Mouse (Mus musculus) embryonic facial prominence, embryonic 12.5 days (tissue): ENCODE data around the gene Thada. TPM values are rescaled to one million over a fixed set of nuclear protein-coding genes. Genes with fewer than 3 reads are reported as not detected.
A peak's percentile ranks its signal among the peaks of the same experiment; 100 is the strongest.

Experiments
- ATAC-seq: fragments of 200-750 bp; cut with Nextera tagmentation; 2 replicates; pipeline ENCODE4 v1.8.0; 2017; ENCODE audit not compliant: insufficient number of reproducible peaks, insufficient read depth, low FRiP score, low TSS enrichment
- H3K27ac ChIP-seq: fragments of 300-500 bp; sonication (generic); 2 replicates; pipeline ENCODE4 v1.5.1; 2016; ENCODE audit warnings: mild to moderate bottlenecking
- H3K27me3 ChIP-seq: fragments of 300-500 bp; sonication (generic); 2 replicates; pipeline ENCODE4 v1.6.1; 2016; ENCODE audit warnings: mild to moderate bottlenecking, moderate library complexity
- H3K36me3 ChIP-seq: fragments of 300-500 bp; sonication (generic); 2 replicates; pipeline ENCODE4 v1.6.1; 2016; ENCODE audit warnings: mild to moderate bottlenecking
- H3K4me1 ChIP-seq: fragments of 300-500 bp; sonication (generic); 2 replicates; pipeline ENCODE4 v1.6.1; 2016
- H3K4me2 ChIP-seq: fragments of 300-500 bp; sonication (generic); replicated peaks from 2 replicates; pipeline ENCODE4 v1.6.1; 2016; ENCODE audit warnings: mild to moderate bottlenecking, moderate library complexity
- H3K4me3 ChIP-seq: fragments of 300-500 bp; sonication (generic); 2 replicates; pipeline ENCODE4 v1.5.1; 2016; ENCODE audit warnings: mild to moderate bottlenecking
- H3K9ac ChIP-seq: fragments of 300-500 bp; sonication (generic); 2 replicates; pipeline ENCODE4 v1.6.1; 2016; ENCODE audit warnings: mild to moderate bottlenecking, moderate library complexity
- H3K9me3 ChIP-seq: fragments of 300-500 bp; sonication (generic); 2 replicates; pipeline ENCODE4 v1.6.1; 2016; ENCODE audit warnings: mild to moderate bottlenecking, moderate library complexity
- WGBS: fragments of 180-500 bp; shearing (Covaris S2); methylation state at CpG from one replicate; pipeline ENCODE4 v1.1.7; 2016; 5-methylcytosine and 5-hydroxymethylcytosine counted together
- polyA plus RNA-seq: library from polyadenylated mRNA; unstranded; fragments of >200 nt; fragmentation: Nextera tagmentation; extraction: Ambion mirVana; gene quantifications from 2 replicates; pipeline ENCODE4 v1.2.1, GENCODE M21; 2016

The Thada gene
- polyA plus RNA-seq, 1 experiment from 2014 or later: 10.2 TPM

DNA sequence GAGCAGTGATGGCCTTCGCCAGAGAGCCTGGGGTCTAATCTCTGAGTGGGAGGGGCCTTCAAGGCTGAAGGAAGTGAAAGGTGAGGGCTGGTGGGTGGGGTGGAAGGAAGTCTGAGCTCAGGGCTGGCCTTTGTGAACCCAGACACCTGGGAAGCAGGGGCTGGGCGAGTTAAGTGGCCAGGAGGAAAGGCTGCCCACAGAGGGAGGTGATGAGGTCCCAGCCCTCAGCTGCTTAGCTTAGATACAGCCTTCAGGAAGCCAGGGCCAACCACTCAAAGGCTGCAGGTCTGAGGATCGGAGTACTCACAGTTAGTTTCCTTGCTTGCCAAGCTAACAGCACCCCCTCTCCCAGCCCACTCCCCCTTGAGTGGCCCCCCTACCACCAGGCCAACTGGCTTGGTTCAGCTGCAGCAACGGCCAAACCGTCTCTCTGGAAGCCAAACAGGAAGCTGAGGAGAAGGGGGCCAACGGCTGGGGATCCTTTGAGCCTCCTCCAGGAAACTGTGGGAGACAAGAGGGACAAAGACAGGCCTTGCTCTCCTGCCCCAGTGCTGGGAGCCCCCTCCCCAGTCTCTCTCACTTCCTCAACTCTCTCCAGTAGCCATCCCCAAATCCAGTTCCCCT lies 304.7 kb downstream of the Thada start:
- H3K4me1 ChIP-seq: peaks cover 12% of the 10 kb centered on the region
- 29% methylated on average over 6 of the region's 6 CpGs for WGBS
- no peaks in the 10 kb centered on the region for H3K36me3 ChIP-seq
- 0 out of 2 replicates have a peak, but pooled peaks cover 7% of the 10 kb centered on the region for H3K27me3 ChIP-seq
- ATAC-seq: 0 out of 2 replicates have a peak, but pooled peaks have one; percentile 13
- H3K9ac ChIP-seq: no peak overlapping the region
- no peaks in the 10 kb centered on the region for H3K9me3 ChIP-seq
- peak overlapping the region; percentile 12; the same call in 1 of the 2 replicates for H3K27ac ChIP-seq
- no peak overlapping the region for H3K4me2 ChIP-seq
- no peak overlapping the region for H3K4me3 ChIP-seq

DNA sequence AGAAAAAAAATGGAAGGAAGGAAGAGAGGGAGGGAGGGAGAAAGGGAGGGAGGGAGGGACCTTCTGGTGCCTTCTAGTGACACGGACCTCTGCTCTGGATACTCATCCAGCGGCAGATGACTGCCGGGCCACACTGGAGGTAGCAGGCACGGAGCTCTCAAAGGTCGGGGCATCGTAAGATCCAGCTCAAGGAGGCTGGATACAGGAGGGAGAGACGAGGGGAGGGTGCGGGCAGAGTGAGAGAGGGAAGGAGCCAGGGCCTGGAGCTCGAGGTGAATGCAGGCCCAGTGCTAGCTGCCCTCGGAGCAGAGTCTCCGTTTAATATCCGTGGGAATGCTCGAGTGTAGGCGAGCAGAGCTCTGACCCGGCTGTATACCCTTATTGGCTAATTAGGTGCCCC lies 307.1 kb downstream of the Thada start:
- Histone ChIP-seq H3K4me3 (no peak overlapping the region), H3K9me3 (no peaks in the 10 kb centered on the region), H3K9ac (no peak overlapping the region), H3K27me3 (0 out of 2 replicates have a peak, but pooled peaks cover 13% of the 10 kb centered on the region), H3K27ac (no peak overlapping the region), H3K36me3 (no peaks in the 10 kb centered on the region), H3K4me1 (peaks cover 17% of the 10 kb centered on the region), H3K4me2 (no peak overlapping the region)
- WGBS: 43% methylated on average over 15 of the region's 15 CpGs
- no peak for ATAC-seq

DNA sequence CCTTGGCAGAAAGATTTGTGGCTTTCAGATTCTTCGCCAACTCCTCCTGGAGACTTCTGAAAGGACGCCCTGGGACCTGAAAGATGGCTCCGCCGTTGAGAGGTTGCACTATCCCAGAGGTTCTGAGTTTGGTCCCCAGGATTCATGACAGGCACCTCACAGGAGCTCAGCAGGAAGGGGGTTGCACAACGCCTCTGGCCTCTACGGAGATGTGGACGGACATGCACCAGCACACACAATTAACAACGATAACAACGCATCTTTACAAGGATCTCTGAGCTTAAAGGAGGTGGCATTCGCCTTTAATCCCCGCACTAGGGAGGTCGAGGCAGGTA lies 307.6 kb downstream of the Thada start:
- no peak for ATAC-seq
- H3K9me3 ChIP-seq: no peaks in the 10 kb centered on the region
- H3K4me1 ChIP-seq: peaks cover 17% of the 10 kb centered on the region
- 0 out of 2 replicates have a peak, but pooled peaks cover 13% of the 10 kb centered on the region for H3K27me3 ChIP-seq
- no peak overlapping the region for H3K27ac ChIP-seq
- H3K4me2 ChIP-seq: no peak overlapping the region
- no peak overlapping the region for H3K4me3 ChIP-seq
- no peak overlapping the region for H3K9ac ChIP-seq
- no peaks in the 10 kb centered on the region for H3K36me3 ChIP-seq
- 88% methylated on average over 12 of the region's 12 CpGs for WGBS

DNA sequence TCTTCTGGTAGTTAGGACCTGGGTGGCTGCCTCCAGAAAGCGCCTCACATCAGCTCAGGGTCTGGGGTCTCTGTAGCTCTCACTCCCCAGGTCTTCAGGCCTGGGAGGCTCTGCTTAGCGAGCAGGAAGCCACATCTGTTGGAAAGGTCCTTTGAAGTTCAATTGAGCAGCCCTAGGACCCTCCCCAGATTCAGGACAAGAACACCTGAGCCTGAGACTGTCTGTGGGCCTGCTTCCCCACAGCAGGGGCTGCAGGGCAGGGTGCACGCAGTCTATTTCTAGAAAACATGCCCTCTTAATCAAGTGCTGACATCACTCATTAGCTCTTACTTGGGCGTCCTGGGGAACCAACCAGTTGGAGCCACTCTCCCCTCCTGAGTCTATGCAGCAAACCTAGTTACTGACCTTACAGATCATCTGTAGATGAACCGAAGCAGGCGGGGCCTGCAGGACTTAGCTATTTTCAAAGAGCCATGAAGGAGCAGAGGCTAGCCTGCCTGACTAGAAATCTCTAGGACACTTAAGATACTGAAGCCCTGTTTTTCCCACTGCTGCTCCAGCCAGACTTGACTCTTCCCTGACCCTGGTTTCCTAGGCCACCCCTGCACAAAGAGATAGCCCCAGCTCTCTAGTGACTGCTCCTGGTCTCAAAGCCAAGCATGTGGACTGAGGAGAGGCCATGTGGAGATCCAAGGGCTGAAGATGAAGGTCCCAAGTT lies 308.1 kb downstream of the Thada start:
- ATAC-seq: no peak

DNA sequence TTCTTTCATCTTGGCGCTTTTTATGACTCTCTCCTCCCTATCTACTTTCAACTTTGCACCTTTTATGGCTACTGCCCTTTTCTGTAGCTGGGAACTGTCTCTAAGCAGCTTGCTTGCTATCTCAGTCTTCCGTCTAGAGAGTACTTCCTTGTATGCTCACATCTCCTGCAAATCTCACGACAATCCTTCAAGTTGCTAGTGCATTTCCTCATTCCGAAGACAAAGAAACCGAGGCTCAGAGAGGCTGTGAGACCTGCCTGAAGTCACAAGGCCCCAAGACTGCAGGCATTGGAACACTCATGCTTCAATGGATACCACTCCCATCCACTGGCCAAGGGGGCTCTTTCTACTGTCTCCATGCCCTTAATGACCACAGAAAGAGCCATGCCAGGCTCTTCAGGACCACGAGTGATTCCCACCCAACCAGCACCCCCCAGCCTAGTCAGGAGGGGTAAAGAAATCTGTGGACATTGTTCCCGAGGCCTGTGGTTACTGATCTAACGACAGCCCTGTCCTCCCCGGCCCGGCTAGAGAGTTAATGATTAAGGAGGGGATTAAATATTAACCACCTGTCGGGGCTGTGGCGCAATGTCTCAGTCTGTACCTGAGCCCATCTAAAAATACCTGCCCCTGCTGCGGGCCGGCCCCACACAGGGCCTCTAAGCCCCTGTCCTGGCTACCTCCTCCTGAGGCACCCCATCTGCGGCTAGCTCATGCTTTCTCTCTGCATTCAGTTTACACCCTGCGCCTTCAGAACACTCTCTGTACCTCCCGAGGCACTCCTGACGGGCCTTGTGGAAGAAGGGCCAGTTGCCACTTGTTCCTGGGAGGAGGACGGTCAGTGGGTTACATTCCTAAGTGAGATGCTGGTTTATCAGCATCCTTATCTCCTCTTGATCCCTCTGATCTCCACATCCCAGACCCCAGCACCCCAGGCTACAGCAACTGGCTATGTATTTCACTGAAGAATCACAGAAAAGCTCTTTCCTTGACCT lies 309.0 kb downstream of the Thada start:
- no peak overlapping the region for H3K27ac ChIP-seq
- peaks cover 17% of the 10 kb centered on the region; the same call in 1 of the 2 replicates for H3K4me1 ChIP-seq
- H3K27me3 ChIP-seq: 0 out of 2 replicates have a peak, but pooled peaks cover 13% of the 10 kb centered on the region
- ATAC-seq: no peak
- H3K9me3 ChIP-seq: no peaks in the 10 kb centered on the region
- WGBS: 37% methylated on average over 19 of the region's 19 CpGs
- H3K9ac ChIP-seq: no peak overlapping the region
- H3K36me3 ChIP-seq: no peaks in the 10 kb centered on the region
- H3K4me3 ChIP-seq: no peak overlapping the region
- H3K4me2 ChIP-seq: no peak overlapping the region

More for the DNA sequence above, 308.1 kb downstream of the Thada start:
- H3K9ac ChIP-seq: no peak overlapping the region
- H3K27me3 ChIP-seq: 0 out of 2 replicates have a peak, but pooled peaks cover 13% of the 10 kb centered on the region
- H3K9me3 ChIP-seq: no peaks in the 10 kb centered on the region
- peaks cover 17% of the 10 kb centered on the region for H3K4me1 ChIP-seq
- no peak overlapping the region for H3K4me3 ChIP-seq
- no peak overlapping the region for H3K4me2 ChIP-seq
- H3K27ac ChIP-seq: no peak overlapping the region
- no peaks in the 10 kb centered on the region for H3K36me3 ChIP-seq
- WGBS: 55% methylated on average over 6 of the region's 6 CpGs

DNA sequence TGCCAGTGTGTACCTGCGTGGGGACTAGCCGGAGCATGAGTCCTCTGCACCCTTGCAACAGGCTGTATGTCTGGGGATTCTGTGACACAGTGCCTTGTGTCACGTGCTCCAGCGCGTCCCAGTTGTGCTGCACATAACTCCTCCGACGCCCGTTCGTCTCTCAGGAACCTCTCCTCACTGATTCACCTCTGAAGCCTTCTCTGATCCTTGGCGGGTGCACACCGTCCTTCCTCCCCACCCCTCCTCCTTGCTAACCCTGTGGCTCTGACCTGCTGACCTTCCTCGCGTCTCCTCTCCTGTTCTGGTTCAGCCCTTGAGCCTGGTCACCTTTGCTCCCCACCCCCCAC lies 309.8 kb downstream of the Thada start:
- 38% methylated on average over 13 of the region's 13 CpGs for WGBS
- H3K36me3 ChIP-seq: no peaks in the 10 kb centered on the region
- H3K4me2 ChIP-seq: no peak overlapping the region
- H3K9me3 ChIP-seq: no peaks in the 10 kb centered on the region
- H3K9ac ChIP-seq: no peak overlapping the region
- H3K4me3 ChIP-seq: no peak overlapping the region
- no peak for ATAC-seq
- peaks cover 11% of the 10 kb centered on the region; the same call in 1 of the 2 replicates for H3K4me1 ChIP-seq
- no peak overlapping the region for H3K27ac ChIP-seq
- 0 out of 2 replicates have a peak, but pooled peaks cover 13% of the 10 kb centered on the region for H3K27me3 ChIP-seq

DNA sequence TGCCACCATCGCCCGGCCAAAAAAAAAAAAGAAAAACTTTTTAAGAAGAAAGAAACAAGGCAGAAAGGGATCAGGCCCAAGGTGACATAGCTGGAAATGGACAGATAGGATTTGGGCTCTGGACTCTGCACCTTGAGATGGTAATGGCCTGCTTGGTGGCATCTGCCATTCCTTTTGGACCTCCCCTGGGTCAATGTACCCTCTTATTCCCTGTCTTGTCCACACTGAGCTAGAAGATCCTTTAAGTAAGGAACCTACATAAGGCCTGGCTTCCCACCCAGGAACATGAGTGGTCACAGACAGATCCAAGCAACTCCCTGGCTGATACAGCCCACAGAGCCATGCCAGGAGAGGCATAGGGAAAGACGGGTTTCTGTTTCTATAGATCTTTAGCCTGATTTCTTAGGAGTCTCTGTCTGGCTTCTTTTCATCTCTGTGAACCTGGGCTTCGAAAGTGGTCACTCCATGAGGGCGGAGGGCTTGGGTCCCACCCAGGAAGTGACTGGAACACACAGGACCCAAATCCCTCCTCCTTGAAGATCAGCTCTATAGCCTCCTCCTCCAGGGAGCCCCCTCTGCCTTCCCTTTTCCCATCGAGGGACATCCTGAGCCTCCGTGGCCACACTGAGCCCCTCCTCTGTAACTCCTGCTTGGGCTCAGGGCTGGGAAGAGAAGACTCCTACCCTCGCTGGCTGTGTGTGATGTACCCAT lies 310.3 kb downstream of the Thada start:
- Histone ChIP-seq H3K4me1 (0 out of 2 replicates have a peak, but pooled peaks cover 10% of the 10 kb centered on the region), H3K4me2 (no peak overlapping the region), H3K27me3 (0 out of 2 replicates have a peak, but pooled peaks cover 13% of the 10 kb centered on the region), H3K4me3 (no peak overlapping the region), H3K9ac (no peak overlapping the region), H3K27ac (no peak overlapping the region), H3K36me3 (no peaks in the 10 kb centered on the region), H3K9me3 (no peaks in the 10 kb centered on the region)
- 81% methylated on average over 8 of the region's 8 CpGs for WGBS
- no peak for ATAC-seq

DNA sequence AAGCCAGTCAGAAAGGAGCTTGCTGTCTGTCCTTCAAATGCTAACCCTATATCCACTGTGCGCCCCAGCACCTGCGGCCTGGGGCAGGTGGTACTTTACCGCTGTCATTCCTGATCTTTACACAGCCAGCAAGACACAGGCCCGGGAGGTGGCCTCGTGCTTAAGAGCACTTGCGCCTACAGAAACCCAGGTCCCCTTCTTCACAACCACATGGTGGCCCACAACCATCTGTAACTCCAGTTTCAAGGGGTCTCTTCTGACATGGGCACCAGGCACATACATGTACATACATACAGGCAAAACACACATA lies 311.0 kb downstream of the Thada start:
- 0 out of 2 replicates have a peak, but pooled peaks cover 10% of the 10 kb centered on the region for H3K4me1 ChIP-seq
- H3K27ac ChIP-seq: no peak overlapping the region
- no peaks in the 10 kb centered on the region for H3K36me3 ChIP-seq
- H3K4me3 ChIP-seq: no peak overlapping the region
- WGBS: 87% methylated on average over 6 of the region's 6 CpGs
- ATAC-seq: no peak
- no peak overlapping the region for H3K4me2 ChIP-seq
- H3K27me3 ChIP-seq: 0 out of 2 replicates have a peak, but pooled peaks cover 13% of the 10 kb centered on the region
- H3K9me3 ChIP-seq: no peaks in the 10 kb centered on the region
- H3K9ac ChIP-seq: no peak overlapping the region

DNA sequence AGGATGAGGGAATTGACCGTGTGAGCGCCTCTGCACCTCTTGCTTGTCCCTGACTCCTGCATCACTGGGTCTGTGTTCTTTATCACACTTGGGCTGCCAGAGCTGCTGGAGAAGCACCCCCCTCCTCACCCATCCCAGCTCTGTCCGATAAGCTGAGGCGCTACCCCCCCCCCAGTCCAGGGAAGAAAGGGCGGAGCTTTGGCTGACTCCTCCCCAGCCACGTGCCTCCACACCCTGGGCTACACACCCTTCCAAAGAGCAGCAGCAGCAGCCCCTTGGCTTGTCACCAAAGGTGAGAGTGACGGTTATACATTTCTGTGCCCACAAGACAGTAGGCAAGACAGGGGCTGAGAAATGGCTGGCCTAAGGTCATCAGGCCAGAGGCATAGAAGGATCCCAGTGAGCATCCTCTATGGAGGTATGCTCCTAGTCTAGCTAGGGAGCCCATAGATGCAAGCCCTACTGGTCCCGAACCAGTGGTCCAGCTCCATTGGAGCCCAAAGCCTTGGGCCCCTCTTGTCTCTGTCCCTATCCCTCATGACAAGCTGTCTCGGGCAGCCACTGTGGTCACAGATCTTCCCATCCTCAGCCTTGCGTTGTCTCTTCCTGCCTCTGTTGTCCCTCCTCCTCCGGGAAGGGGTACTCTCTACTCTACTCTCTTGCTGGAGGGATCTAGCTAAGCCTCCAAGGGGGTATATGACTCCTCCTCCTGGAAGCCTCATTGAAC lies 311.5 kb downstream of the Thada start:
- no peak overlapping the region for H3K4me3 ChIP-seq
- peaks cover 12% of the 10 kb centered on the region; the same call in 1 of the 2 replicates for H3K4me1 ChIP-seq
- no peaks in the 10 kb centered on the region for H3K9me3 ChIP-seq
- H3K27ac ChIP-seq: no peak overlapping the region
- no peaks in the 10 kb centered on the region for H3K36me3 ChIP-seq
- no peak overlapping the region for H3K4me2 ChIP-seq
- 0 out of 2 replicates have a peak, but pooled peaks cover 13% of the 10 kb centered on the region for H3K27me3 ChIP-seq
- no peak for ATAC-seq
- no peak overlapping the region for H3K9ac ChIP-seq
- 90% methylated on average over 11 of the region's 11 CpGs for WGBS

DNA sequence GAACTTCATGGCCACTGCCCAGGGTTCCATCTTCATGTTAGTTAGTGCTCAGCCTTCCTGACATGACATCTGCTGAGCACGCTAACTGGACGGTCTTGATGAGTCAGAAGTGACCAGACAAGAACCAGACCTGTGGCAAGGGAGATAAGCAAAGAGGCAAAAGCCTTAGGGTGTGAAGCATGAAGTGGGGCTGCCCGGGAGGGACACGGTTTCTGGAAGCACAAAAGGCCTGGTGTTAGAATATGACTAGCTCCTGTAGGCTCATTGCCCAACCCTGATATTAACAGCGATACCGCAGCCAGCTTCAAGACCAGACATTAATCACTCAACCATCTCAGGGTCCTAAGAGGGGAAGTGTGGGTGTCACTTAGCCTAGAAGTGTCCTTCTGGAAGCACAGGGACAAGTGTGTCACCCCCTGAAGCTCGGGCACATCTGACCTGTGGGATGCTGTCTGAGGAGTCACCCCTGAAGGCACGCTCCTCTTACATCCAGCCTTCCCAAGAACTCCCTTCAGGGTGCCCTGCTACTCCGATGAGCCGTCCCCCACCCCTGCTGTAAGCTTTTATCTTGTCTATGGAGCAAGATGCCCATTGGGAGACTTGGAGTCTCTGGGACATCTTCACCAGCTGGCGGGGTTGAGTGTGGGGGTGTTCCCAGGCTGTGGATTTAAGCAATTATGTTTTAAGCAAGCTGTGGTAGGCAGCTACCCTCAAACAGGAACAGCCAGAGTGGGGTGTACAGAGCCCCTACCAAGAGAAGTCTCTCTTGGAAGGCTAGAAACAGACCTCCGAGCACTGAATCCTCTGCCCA lies 312.8 kb downstream of the Thada start:
- no peak for ATAC-seq
- no peak overlapping the region for H3K4me3 ChIP-seq
- H3K36me3 ChIP-seq: no peaks in the 10 kb centered on the region
- 0 out of 2 replicates have a peak, but pooled peaks cover 13% of the 10 kb centered on the region for H3K27me3 ChIP-seq
- H3K4me2 ChIP-seq: no peak overlapping the region
- WGBS: 78% methylated on average over 12 of the region's 12 CpGs
- H3K27ac ChIP-seq: no peak overlapping the region
- no peaks in the 10 kb centered on the region for H3K9me3 ChIP-seq
- peaks cover 24% of the 10 kb centered on the region for H3K4me1 ChIP-seq
- no peak overlapping the region for H3K9ac ChIP-seq
